Mouse (Mus musculus) forebrain, embryonic 14.5 days (tissue): ENCODE measurements around the gene Adarb1. TPM values are rescaled to one million over a fixed set of nuclear protein-coding genes. Genes with fewer than 3 reads are reported as not detected.

Experiments used
- ATAC-seq: fragments of 200-750 bp; cut with Nextera tagmentation; 2 replicates; pipeline ENCODE4 v1.8.0; 2017; ENCODE audit warnings: mild to moderate bottlenecking, moderate library complexity
- DNase-seq: peaks from one replicate; pipeline ENCODE4 v3.0.0-alpha.2; 2015; ENCODE audit warnings: low spot score
- H3K27ac ChIP-seq: fragments of 300-500 bp; sonication (generic); 2 replicates; pipeline ENCODE4 v1.5.1; 2014; ENCODE audit warnings: low read depth, mild to moderate bottlenecking, control low read depth, low read length, moderate library complexity
- H3K27me3 ChIP-seq: fragments of 300-500 bp; sonication (generic); replicated peaks from 2 replicates; pipeline ENCODE4 v1.6.1; 2014; ENCODE audit warnings: low read length, control low read depth, mixed read lengths; ENCODE audit not compliant: control insufficient read depth, insufficient read depth
- H3K36me3 ChIP-seq: fragments of 300-500 bp; sonication (generic); 2 replicates; pipeline ENCODE4 v1.6.1; 2014; ENCODE audit warnings: low read length, control low read depth; ENCODE audit not compliant: control insufficient read depth, insufficient read depth
- H3K4me1 ChIP-seq: fragments of 300-500 bp; sonication (generic); 2 replicates; pipeline ENCODE4 v1.6.1; 2014; ENCODE audit warnings: antibody characterized with exemption, low read length, control low read depth; ENCODE audit not compliant: control insufficient read depth, insufficient read depth
- H3K4me2 ChIP-seq: fragments of 300-500 bp; sonication (generic); 2 replicates; pipeline ENCODE4 v1.6.1; 2014; ENCODE audit warnings: mild to moderate bottlenecking, control low read depth, low read length
- H3K4me3 ChIP-seq: fragments of 300-500 bp; sonication (generic); 2 replicates; pipeline ENCODE4 v1.5.1; 2014; ENCODE audit warnings: low read depth, low read length, control low read depth
- H3K9ac ChIP-seq: fragments of 300-500 bp; sonication (generic); 2 replicates; pipeline ENCODE4 v1.6.1; 2014; ENCODE audit warnings: mild to moderate bottlenecking, low read length, control low read depth, moderate library complexity
- H3K9me3 ChIP-seq: fragments of 300-500 bp; sonication (generic); replicated peaks from 2 replicates; pipeline ENCODE4 v1.6.1; 2016; ENCODE audit warnings: low read length, control low read depth, mixed read lengths; ENCODE audit not compliant: control insufficient read depth
- WGBS: fragments of 180-500 bp; shearing (Covaris S2); extraction: QIAGEN DNeasy Blood & Tissue Kit; methylation state at CpG from one replicate; pipeline ENCODE4 v1.1.7; 2014; 5-methylcytosine and 5-hydroxymethylcytosine counted together
- polyA plus RNA-seq: library from polyadenylated mRNA; unstranded; fragments of >200 nt; fragmentation: Nextera tagmentation; extraction: Ambion mirVana; gene quantifications from 2 replicates; pipeline ENCODE4 v1.2.1, GENCODE M21; 2014

Adarb1 gene
- polyA plus RNA-seq, 1 experiment from 2014 or later = 7.8 TPM

DNA sequence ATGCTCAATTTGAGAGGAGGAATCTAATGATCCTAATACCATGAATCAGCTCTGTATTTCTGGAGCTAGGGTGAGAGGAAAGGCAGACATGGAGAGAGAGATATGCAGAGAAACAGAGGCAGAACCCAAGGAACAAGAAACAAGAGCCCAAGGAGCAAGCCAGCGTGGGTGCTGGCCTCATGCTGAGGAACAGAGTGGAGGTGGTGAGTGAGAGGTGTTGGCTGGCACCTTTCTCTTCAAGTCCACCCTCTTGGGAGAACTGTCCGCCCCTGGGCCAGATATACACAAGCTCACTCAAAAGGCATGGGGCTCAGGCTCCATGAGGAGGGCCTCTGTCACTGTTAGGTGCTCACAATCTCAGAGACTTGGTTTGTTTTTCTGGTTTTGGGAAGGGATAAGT, 52.9 kb downstream of the Adarb1 start:
- no peak overlapping the region for H3K4me2 ChIP-seq
- no peak overlapping the region for H3K9ac ChIP-seq
- H3K9me3 ChIP-seq = no peaks in the 10 kb centered on the region
- no peak for ATAC-seq
- no peak for DNase-seq
- H3K27me3 ChIP-seq = no peaks in the 10 kb centered on the region
- H3K4me1 ChIP-seq = peaks cover 3% of the 10 kb centered on the region
- no peak overlapping the region for H3K4me3 ChIP-seq
- H3K27ac ChIP-seq = no peak overlapping the region
- H3K36me3 ChIP-seq = no peaks in the 10 kb centered on the region
- 81% methylated on average over 2 of the region's 2 CpGs for WGBS

DNA sequence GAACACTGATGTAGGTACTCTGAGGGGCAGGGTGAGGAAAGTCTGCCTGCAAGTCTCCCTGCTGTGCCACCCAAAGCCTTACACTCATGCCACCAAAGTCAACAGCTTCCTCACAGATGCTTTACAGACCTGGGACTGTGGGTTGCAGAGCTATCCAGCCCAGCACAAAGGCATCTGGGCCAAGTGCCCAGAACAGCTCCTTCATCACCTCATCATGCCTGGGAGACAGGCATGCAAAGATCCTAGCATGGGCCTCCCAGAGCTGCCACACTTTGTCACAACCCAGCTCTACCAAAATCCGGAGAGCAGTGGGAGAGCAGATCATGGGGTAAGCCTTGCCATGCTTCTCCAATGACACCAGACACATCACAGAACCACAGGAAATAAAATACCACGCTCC, 57.6 kb downstream of the Adarb1 start:
- H3K9me3 ChIP-seq = no peaks in the 10 kb centered on the region
- no peaks in the 10 kb centered on the region for H3K27me3 ChIP-seq
- H3K36me3 ChIP-seq = no peaks in the 10 kb centered on the region
- H3K9ac ChIP-seq = no peak overlapping the region
- ATAC-seq (no peak), DNase-seq (no peak)
- WGBS = 91% methylated on average over 2 of the region's 2 CpGs
- no peaks in the 10 kb centered on the region for H3K4me1 ChIP-seq
- H3K4me2 ChIP-seq = no peak overlapping the region
- H3K27ac ChIP-seq = no peak overlapping the region
- no peak overlapping the region for H3K4me3 ChIP-seq

DNA sequence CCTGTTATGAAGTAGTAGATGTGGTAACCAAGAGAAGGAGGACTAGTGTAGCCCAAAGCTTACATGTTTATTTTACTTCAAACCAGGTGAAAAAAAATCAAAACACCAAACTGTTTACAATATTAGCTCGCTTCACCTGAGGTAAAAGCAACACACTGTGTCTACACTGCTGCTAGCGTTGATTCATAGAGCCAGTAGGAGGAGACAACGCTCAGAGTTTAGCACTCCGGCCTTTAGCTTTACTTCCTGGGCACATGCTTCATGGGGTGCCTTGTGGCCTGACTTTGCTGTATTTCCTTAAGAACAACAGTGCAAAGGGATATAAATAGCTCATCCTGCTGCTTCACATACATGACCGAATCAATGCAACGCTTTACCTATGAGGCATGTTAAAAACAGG, 60.1 kb downstream of the Adarb1 start:
- H3K36me3 ChIP-seq = no peaks in the 10 kb centered on the region
- no peak overlapping the region for H3K4me2 ChIP-seq
- WGBS = 92% methylated on average over 6 of the region's 6 CpGs
- ATAC-seq = no peak
- H3K9me3 ChIP-seq = no peaks in the 10 kb centered on the region
- no peaks in the 10 kb centered on the region for H3K4me1 ChIP-seq
- no peaks in the 10 kb centered on the region for H3K27me3 ChIP-seq
- H3K27ac ChIP-seq = no peak overlapping the region
- no peak for DNase-seq
- H3K4me3 ChIP-seq = no peak overlapping the region
- no peak overlapping the region for H3K9ac ChIP-seq

DNA sequence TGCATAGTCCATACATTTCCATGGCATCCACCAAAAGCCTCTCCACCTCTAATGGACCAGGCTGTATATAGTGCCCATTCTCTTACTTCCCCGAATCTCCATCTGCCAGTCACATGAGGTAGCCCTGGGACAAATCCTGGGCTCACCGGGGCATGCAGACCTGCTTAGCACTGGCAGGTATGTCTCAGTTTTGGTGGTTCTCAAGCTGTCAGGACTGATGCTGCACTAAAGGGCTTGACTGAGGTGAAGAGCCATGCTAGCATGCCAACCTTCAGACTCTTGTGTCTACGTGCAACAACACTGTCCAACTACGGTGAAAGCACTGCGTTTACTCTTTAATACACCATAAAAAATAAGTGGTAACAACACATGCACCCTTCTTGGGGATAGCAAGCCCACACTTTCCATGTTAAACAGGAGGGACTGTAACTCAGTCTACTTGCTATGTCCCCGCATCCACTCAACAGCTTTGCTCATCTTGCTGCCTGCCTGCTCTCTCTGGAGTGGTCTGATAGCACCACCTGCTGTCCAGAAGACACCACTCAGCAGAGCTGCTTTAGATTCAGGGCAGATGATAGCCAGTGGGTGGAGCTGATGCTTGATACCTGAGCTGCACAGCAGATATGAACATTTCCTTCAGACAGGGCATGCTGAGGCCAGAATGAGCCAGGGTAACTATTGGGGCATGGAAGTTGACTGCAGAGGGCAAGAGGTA, 64.9 kb downstream of the Adarb1 start:
- H3K36me3 ChIP-seq = no peaks in the 10 kb centered on the region
- 85% methylated on average over 6 of the region's 6 CpGs for WGBS
- H3K27ac ChIP-seq = no peak overlapping the region
- H3K9ac ChIP-seq = no peak overlapping the region
- peak; percentile 80 for ATAC-seq
- H3K9me3 ChIP-seq = no peaks in the 10 kb centered on the region
- H3K4me3 ChIP-seq = no peak overlapping the region
- no peaks in the 10 kb centered on the region for H3K4me1 ChIP-seq
- DNase-seq = peak; percentile 86
- no peak overlapping the region for H3K4me2 ChIP-seq
- H3K27me3 ChIP-seq = no peaks in the 10 kb centered on the region

DNA sequence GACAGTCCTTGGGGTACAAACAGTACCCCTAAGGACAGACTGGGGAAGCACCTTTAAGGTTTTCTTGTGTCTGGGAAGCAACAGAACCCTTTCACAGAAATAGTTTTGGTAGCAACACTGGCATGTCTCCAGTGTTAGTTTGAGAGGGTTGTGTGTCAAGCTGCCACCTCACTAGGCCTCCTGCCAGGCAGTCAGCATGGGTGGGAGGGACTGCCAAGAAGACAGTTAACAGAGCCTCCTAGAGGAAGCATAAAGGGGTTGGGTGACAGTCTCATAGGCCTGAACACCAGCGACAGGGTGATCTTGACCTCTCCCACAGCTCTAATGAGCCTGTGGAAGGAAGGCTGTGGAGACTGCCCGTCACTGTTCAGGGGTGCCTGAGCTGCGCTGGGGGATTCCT, 75.2 kb downstream of the Adarb1 start:
- H3K4me2 ChIP-seq = no peak overlapping the region
- H3K9me3 ChIP-seq = no peaks in the 10 kb centered on the region
- no peak overlapping the region for H3K9ac ChIP-seq
- 74% methylated on average over 3 of the region's 3 CpGs for WGBS
- H3K4me3 ChIP-seq = no peak overlapping the region
- no peak overlapping the region for H3K27ac ChIP-seq
- H3K36me3 ChIP-seq = no peaks in the 10 kb centered on the region
- H3K4me1 ChIP-seq = 0 out of 2 replicates have a peak, but pooled peaks cover 2% of the 10 kb centered on the region
- H3K27me3 ChIP-seq = no peaks in the 10 kb centered on the region
- DNase-seq = peak; percentile 69
- ATAC-seq = peak; percentile 57; the same call in 1 of the 2 replicates

DNA sequence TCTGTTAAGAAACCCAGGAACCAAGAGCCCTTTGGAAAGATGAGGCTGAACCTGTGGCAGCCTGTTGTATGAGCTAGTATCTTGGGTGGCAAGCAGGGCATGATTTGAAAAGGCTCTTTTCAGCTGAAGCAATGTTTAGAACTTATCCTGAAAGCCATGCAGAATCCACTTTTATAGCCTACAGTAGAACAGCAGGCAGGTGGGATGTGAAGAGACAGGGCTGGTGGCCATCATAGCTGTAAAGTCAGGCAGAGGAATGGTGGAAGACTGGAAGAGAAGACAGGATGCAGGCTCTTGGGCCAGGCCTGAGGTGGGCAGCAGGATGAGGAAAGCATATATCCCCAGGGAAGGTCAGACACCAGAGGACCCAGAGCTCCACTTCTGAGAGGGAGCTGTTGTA, 76.4 kb downstream of the Adarb1 start:
- Histone ChIP-seq H3K9ac (no peak overlapping the region), H3K9me3 (no peaks in the 10 kb centered on the region), H3K36me3 (no peaks in the 10 kb centered on the region), H3K27me3 (no peaks in the 10 kb centered on the region), H3K27ac (no peak overlapping the region), H3K4me3 (no peak overlapping the region), H3K4me2 (no peak overlapping the region), H3K4me1 (0 out of 2 replicates have a peak, but pooled peaks cover 2% of the 10 kb centered on the region)
- ATAC-seq (no peak), DNase-seq (no peak)

DNA sequence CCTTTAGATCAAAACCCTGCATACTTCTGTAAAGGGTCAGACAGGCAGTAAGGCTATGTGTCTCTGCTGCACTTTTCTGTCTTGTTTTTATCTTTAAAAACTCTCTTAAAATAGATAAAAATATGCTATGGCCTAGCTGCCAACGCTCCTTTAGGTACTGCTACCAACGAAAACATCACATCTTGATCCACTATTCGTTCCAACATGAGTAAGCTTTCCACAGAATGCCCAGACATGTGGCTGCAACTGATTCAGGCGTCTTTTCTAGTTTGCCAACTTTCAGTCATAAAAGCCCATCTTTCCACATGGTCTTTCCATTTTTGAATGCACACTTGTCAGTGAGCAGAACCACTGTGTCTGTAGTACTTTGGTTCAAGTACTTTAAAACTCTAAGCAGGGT, 77.0 kb downstream of the Adarb1 start:
- no peak for DNase-seq
- no peak overlapping the region for H3K4me3 ChIP-seq
- H3K4me1 ChIP-seq = 0 out of 2 replicates have a peak, but pooled peaks cover 2% of the 10 kb centered on the region
- no peak overlapping the region for H3K9ac ChIP-seq
- no peaks in the 10 kb centered on the region for H3K36me3 ChIP-seq
- WGBS = 82% methylated on average over 4 of the region's 4 CpGs
- H3K27ac ChIP-seq = no peak overlapping the region
- no peak for ATAC-seq
- no peak overlapping the region for H3K4me2 ChIP-seq
- no peaks in the 10 kb centered on the region for H3K27me3 ChIP-seq
- H3K9me3 ChIP-seq = no peaks in the 10 kb centered on the region

DNA sequence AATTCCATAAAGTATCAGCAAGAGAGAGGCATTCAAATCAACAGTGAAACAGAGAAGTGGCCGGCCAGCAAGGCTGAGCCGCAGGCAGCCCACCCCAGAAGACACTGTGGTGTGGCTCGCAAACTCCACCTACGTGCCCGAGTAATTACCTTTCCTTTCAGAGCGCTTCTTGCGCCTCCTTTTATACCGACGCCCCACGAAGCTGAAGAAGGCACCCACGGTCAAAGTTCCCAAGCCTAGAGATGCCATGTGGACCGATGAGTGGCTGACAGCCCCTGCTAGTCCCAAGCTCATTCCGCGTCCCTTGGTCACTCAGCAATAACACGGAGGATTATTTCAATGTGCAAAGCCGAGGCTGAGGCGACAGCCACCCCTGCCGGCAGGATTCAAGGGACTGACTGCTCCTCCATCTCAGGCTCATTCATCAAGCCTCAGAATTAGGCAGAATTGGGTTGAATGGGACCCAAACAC, 78.2 kb downstream of the Adarb1 start:
- Histone ChIP-seq H3K4me2 (peak overlapping the region; percentile 81), H3K27ac (no peak overlapping the region), H3K36me3 (no peaks in the 10 kb centered on the region), H3K27me3 (no peaks in the 10 kb centered on the region), H3K4me1 (0 out of 2 replicates have a peak, but pooled peaks cover 2% of the 10 kb centered on the region), H3K9me3 (no peaks in the 10 kb centered on the region), H3K9ac (peak overlapping the region; percentile 70), H3K4me3 (peak overlapping the region; percentile 39)
- WGBS = under 1% methylated on average over 18 of the region's 18 CpGs
- ATAC-seq (peak; percentile 73), DNase-seq (peak; percentile 71)

DNA sequence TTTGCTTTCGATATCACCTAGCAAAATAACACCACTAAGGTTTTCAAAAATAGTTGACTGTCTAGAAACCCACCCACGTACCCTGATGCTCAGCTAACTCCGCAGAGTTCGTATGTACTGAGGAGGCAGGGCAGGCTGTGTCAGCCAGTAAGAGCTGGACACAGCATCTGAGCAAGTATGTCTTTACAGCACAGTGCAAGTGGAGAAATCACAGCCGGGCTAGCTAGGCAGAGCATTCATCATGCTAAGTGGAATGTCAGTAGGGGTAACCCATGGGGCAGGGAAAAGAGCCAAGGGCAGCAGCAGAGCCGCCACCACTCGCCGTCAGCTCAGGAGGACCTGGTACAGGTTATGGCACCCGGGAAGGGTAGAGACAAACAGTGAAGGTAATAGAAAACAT, 84.6 kb downstream of the Adarb1 start:
- H3K4me2 ChIP-seq = no peak overlapping the region
- WGBS = 82% methylated on average over 9 of the region's 9 CpGs
- ATAC-seq (no peak), DNase-seq (no peak)
- H3K36me3 ChIP-seq = no peaks in the 10 kb centered on the region
- H3K9ac ChIP-seq = no peak overlapping the region
- no peak overlapping the region for H3K4me3 ChIP-seq
- H3K4me1 ChIP-seq = no peaks in the 10 kb centered on the region
- H3K9me3 ChIP-seq = no peaks in the 10 kb centered on the region
- no peaks in the 10 kb centered on the region for H3K27me3 ChIP-seq
- H3K27ac ChIP-seq = no peak overlapping the region
